Comparison of ENCODE assay signal across 8 mouse cellular contexts in the genomic region with DNA sequence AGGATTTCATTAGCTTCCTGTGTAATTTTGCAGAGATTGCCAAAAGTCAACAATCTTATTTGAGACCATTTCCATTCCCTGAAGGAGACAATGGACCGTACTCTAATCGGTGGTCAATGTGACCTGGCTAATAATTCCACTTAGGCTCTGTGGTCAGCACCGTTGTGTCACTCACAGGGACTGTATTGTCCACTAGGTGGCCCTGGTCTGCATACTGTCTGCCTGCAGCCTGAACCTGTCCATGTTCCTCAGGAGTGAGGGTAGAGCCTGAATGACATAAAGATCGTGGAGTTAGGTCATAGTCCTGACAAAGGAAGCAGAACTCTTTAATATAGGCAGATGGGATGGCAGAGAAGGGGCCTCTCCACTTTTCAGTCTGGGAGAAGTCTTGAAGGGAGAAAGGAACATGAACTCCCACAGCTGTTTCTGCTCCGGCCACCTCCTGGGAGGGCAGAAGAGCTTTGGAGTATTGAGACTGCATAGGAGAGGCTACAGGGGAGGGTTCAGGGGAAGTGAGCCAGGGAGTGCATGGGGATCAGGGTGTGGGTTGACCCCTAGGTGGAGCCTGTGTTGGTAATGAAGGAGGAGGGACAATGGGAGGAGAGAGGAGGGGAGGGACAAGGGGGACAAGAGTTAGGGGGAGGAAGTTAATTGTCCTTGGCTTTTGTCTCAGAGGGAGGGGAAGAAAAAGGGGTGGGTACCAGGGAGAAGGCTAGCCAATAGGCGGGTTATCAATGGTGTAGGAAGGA. TPM values are rescaled to one million over a fixed set of nuclear protein-coding genes. Genes with fewer than 3 reads are reported as not detected.
DNase-seq lines count a peak whose midpoint lies in the region.

No protein-coding gene starts in this region.

- DNase-seq in embryo, embryonic 10 days (ENCODE audit: low spot score), result peak; percentile 69
- no peak for DNase-seq in embryo, embryonic 9.5 days (ENCODE audit: extremely low spot score)
- DNase-seq in 416B (ENCODE audit: low read depth), result peak; percentile 51
- DNase-seq in adrenal gland, postnatal 25 days, result peak; percentile 29
- DNase-seq in kidney, postnatal 25 days, result peak; percentile 57 to 68
- DNase-seq in retina, postnatal 1 day, result peak; percentile 65
- no peak for DNase-seq in thymus, postnatal 25 days
- no peak for DNase-seq in heart, adult 11 months

RNA-seq across cellular contexts. Expression of a gene that starts 27.0 kb away (rescaled TPM):
- total RNA-seq in adrenal gland, postnatal 25 days (2021), result 40.8 and 43.5 TPM in 2 replicates

RNA-seq across cellular contexts. Expression of a gene that starts 55.2 kb away (rescaled TPM):
- 9.4 and 18.8 TPM in 2 replicates for total RNA-seq in adrenal gland, postnatal 25 days (2021)

RNA-seq across cellular contexts. Expression of a gene that starts 55.3 kb away (rescaled TPM):
- total RNA-seq in adrenal gland, postnatal 25 days (2021), result 43.2 and 174 TPM in 2 replicates

Comparison
In these comparisons a context has a peak if more than half of its experiments do, and no peak if none do; other contexts are left out.
1. DNase-seq: peak in embryo, embryonic 10 days (single experiment), 416B (single experiment), adrenal gland, postnatal 25 days (single experiment), kidney, postnatal 25 days (2 of 2) and retina, postnatal 1 day (single experiment); none in embryo, embryonic 9.5 days (single experiment), thymus, postnatal 25 days (single experiment) and heart, adult 11 months (single experiment).